9 mouse cellular contexts compared by ENCODE assay signal in genomic region chr16:21205093-21205886, GRCm38 (mm10). TPM values are rescaled to one million over a fixed set of nuclear protein-coding genes. Genes with fewer than 3 reads are reported as not detected.
DNase-seq lines count a peak whose midpoint lies in the region; ATAC-seq and TF ChIP-seq lines count a peak whose summit lies in the region.
"Had no signal": no experiment of that assay in that cellular context is flagged by ENCODE, and none has a peak within 500 bp of the region (broad histone marks: within the 10 kb centered on the region; RNA-seq: fewer than 3 reads in every experiment).

No protein-coding gene starts in this region.

- peak overlapping the region; percentile 74 for H3K4me3 ChIP-seq in heart, embryonic 12.5 days
- peak overlapping the region; percentile 90 for H3K4me3 ChIP-seq in E14TG2a.4 (replicated peaks; ENCODE audit: low read length)
- H3K4me3 ChIP-seq in forebrain, embryonic 12.5 days (replicated peaks) = peak overlapping the region; percentile 78
- peak overlapping the region; percentile 54 for H3K4me3 ChIP-seq in liver, embryonic 13.5 days (replicated peaks)

- H3K4me1 ChIP-seq in heart, embryonic 12.5 days (replicated peaks) = peaks cover 49% of the 10 kb centered on the region
- peaks cover 80% of the 10 kb centered on the region for H3K4me1 ChIP-seq in E14TG2a.4 (replicated peaks; ENCODE audit: low read depth, low read length)
- peaks cover 42% of the 10 kb centered on the region for H3K4me1 ChIP-seq in forebrain, embryonic 12.5 days
- peaks cover 17% of the 10 kb centered on the region for H3K4me1 ChIP-seq in liver, embryonic 13.5 days (replicated peaks)

- no peaks in the 10 kb centered on the region for H3K9me3 ChIP-seq in heart, embryonic 12.5 days (replicated peaks)
- no peaks in the 10 kb centered on the region for H3K9me3 ChIP-seq in E14TG2a.4 (ENCODE audit: low read length)
- no peaks in the 10 kb centered on the region for H3K9me3 ChIP-seq in forebrain, embryonic 12.5 days
- no peaks in the 10 kb centered on the region for H3K9me3 ChIP-seq in liver, embryonic 13.5 days (replicated peaks)

- no peak for DNase-seq in heart, adult 8-10 months (ENCODE audit: low spot score)
- no peak for DNase-seq in liver, embryonic 13.5 days
- no peak for DNase-seq in adrenal gland, adult 2 months
- DNase-seq in left cerebral cortex, postnatal 14 days (ENCODE audit: low spot score in 2 of 2) = no peak
- DNase-seq in cerebellum, postnatal 25 days = no peak

- intact Hi-C loops in left cerebral cortex, postnatal 14 days (cut with DNase I) = loop anchor here (5.0 kb wide), 2 partner anchors 42 to 127 kb away; no protein-coding TSS in a partner anchor

- no peaks in the 10 kb centered on the region for H3K27me3 ChIP-seq in heart, embryonic 12.5 days (replicated peaks)
- peaks cover 9% of the 10 kb centered on the region; the same call in 1 of the 2 replicates for H3K27me3 ChIP-seq in E14TG2a.4 (ENCODE audit: insufficient read depth, low read length)
- peaks cover 36% of the 10 kb centered on the region for H3K27me3 ChIP-seq in forebrain, embryonic 12.5 days
- peaks cover 90% of the 10 kb centered on the region for H3K27me3 ChIP-seq in liver, embryonic 13.5 days

- peak overlapping the region; percentile 80 for H3K27ac ChIP-seq in heart, embryonic 12.5 days (ENCODE audit: poor library complexity, severe bottlenecking)
- peak overlapping the region; percentile 47 for H3K27ac ChIP-seq in forebrain, embryonic 12.5 days
- H3K27ac ChIP-seq in liver, embryonic 13.5 days = no peak overlapping the region; the same call in 1 of the 2 replicates

- H3K4me2 ChIP-seq in heart, embryonic 12.5 days = peak overlapping the region; percentile 82
- peak overlapping the region; percentile 70 for H3K4me2 ChIP-seq in forebrain, embryonic 12.5 days
- H3K4me2 ChIP-seq in liver, embryonic 13.5 days = peak overlapping the region; percentile 63

- WGBS in heart, embryonic 12.5 days = 1% methylated on average over 59 of the region's 60 CpGs
- under 1% methylated on average over 59 of the region's 60 CpGs for WGBS in forebrain, embryonic 12.5 days
- WGBS in liver, embryonic 13.5 days (ENCODE audit: insufficient replicate concordance) = 2% methylated on average over 59 of the region's 60 CpGs

- ATAC-seq in heart, embryonic 12.5 days (ENCODE audit: insufficient number of reproducible peaks, low FRiP score) = no peak
- ATAC-seq in forebrain, embryonic 12.5 days (ENCODE audit: low FRiP score) = peak; percentile 7
- ATAC-seq in liver, embryonic 13.5 days (ENCODE audit: low read depth) = no peak

- no peak for TF ChIP-seq CTCF in E14TG2a.4 (conservative IDR thresholded peaks at IDR 0.05; ENCODE audit: low read length)

- H3K36me3 ChIP-seq in heart, embryonic 12.5 days = 0 out of 2 replicates have a peak, but pooled peaks cover 3% of the 10 kb centered on the region
- peaks cover 17% of the 10 kb centered on the region for H3K36me3 ChIP-seq in E14TG2a.4 (ENCODE audit: insufficient read depth, low read length)
- H3K36me3 ChIP-seq in forebrain, embryonic 12.5 days (replicated peaks) = no peaks in the 10 kb centered on the region
- H3K36me3 ChIP-seq in liver, embryonic 13.5 days = no peaks in the 10 kb centered on the region

- peak overlapping the region; percentile 96 for H3K9ac ChIP-seq in heart, embryonic 12.5 days
- H3K9ac ChIP-seq in forebrain, embryonic 12.5 days = peak overlapping the region; percentile 85
- H3K9ac ChIP-seq in liver, embryonic 13.5 days = peak overlapping the region; percentile 50

RNA-seq across cellular contexts. Expression of gene Ephb3, which starts 0.7 kb away (rescaled TPM):
- 24.0 and 25.4 TPM in 2 replicates for polyA plus RNA-seq in heart, embryonic 12.5 days (2016; fragmentation: Nextera tagmentation; extraction: Ambion mirVana)
- 10 to 100 TPM in 2 of 4 experiments, 1 to 10 TPM in 2; 7.1 to 10.0 (median 8.8) TPM for total RNA-seq in heart, adult 8-10 months (2022)
- 16.7 and 17.7 TPM in 2 replicates for polyA plus RNA-seq in forebrain, embryonic 12.5 days (2016; fragmentation: Nextera tagmentation; extraction: Ambion mirVana)
- polyA plus RNA-seq in liver, embryonic 13.5 days (2015; fragmentation: Nextera tagmentation; extraction: Ambion mirVana) = 0.91 and 1.0 TPM in 2 replicates
- total RNA-seq in adrenal gland, adult 2 months (2021) = 1 to 10 TPM in 1 of 2 experiments, under 1 TPM in 1; 0.78 to 1.8 TPM
- 2.9 and 3.5 TPM in 2 replicates for polyA plus RNA-seq in adrenal gland, adult 2 months (2012; rRNA removed)
- total RNA-seq in left cerebral cortex, postnatal 14 days (2021) = 10 to 100 TPM; 31.4 to 35.5 TPM

RNA-seq across cellular contexts. Expression of gene Teddm3, which starts 51.5 kb away (rescaled TPM):
- polyA plus RNA-seq in heart, embryonic 12.5 days (2016; fragmentation: Nextera tagmentation; extraction: Ambion mirVana) = not detected in 2 replicates
- not detected for total RNA-seq in heart, adult 8-10 months (2022)
- not detected in 2 replicates for polyA plus RNA-seq in forebrain, embryonic 12.5 days (2016; fragmentation: Nextera tagmentation; extraction: Ambion mirVana)
- not detected in 2 replicates for polyA plus RNA-seq in liver, embryonic 13.5 days (2015; fragmentation: Nextera tagmentation; extraction: Ambion mirVana)
- total RNA-seq in adrenal gland, adult 2 months (2021) = not detected
- polyA plus RNA-seq in adrenal gland, adult 2 months (2012; rRNA removed) = 0.08 and 0.17 TPM in 2 replicates
- 1 to 10 TPM in 1 of 2 experiments, under 1 TPM in 1; 0.55 to 1.1 TPM for total RNA-seq in left cerebral cortex, postnatal 14 days (2021)
- total RNA-seq: MEL had no signal
